Mouse (Mus musculus): Measurements from ENCODE around the gene Entr1. TPM values are rescaled to one million over a fixed set of nuclear protein-coding genes. Genes with fewer than 3 reads are reported as not detected.
A peak's percentile ranks its signal among the peaks of the same experiment; 100 is the strongest.

Gene Entr1
- total RNA-seq, 2 experiments from 2014 or later = 43.4 to 48.2 TPM

- intact Hi-C loops (cut with DNase I) = loop anchor here (1.0 to 5.0 kb wide), 3 partner anchors 27 to 52 kb away; partner anchors contain the start of gene Gpsm1
- DNase-seq = peak in 1 of 2 experiments; percentile 46
Observed at GRCm38 (mm10) chr2:26352291-26352910, 36.7 kb downstream of the Entr1 start.

GRCm38 (mm10) chr2:26351358-26352290 lies 37.5 kb downstream of the Entr1 start, which contains the start of gene Dnlz:
TSS of gene Dnlz (minus strand) at chr2:26352110.
- peak; percentile 94 to 97 for DNase-seq
- intact Hi-C loops (cut with DNase I) = loop anchor here (1.0 to 5.0 kb wide), 3 partner anchors 26 to 51 kb away; partner anchors contain the start of gene Gpsm1

GRCm38 (mm10) chr2:26348241-26348640 lies 40.9 kb downstream of the Entr1 start:
- intact Hi-C loops (cut with DNase I) = no loop called here
- no peak for DNase-seq

GRCm38 (mm10) chr2:26342609-26343490 lies 46.3 kb downstream of the Entr1 start:
- intact Hi-C loops (cut with DNase I) = no loop called here
- no peak for DNase-seq

- DNase-seq = peak; percentile 73 to 76
- intact Hi-C loops (cut with DNase I) = no loop called here
Observed at GRCm38 (mm10) chr2:26342044-26342443, 47.1 kb downstream of the Entr1 start.

- DNase-seq = peak in 1 of 2 experiments; percentile 55
Observed at GRCm38 (mm10) chr2:26341510-26341981, 47.6 kb downstream of the Entr1 start.

GRCm38 (mm10) chr2:26339204-26339551 lies 49.9 kb downstream of the Entr1 start:
- intact Hi-C loops (cut with DNase I) = no loop called here
- DNase-seq = peak; percentile 75 to 80

More at GRCm38 (mm10) chr2:26341510-26341981, 47.6 kb downstream of the Entr1 start:
- intact Hi-C loops (cut with DNase I) = no loop called here

- DNase-seq = no peak
- intact Hi-C loops (cut with DNase I) = no loop called here
Observed at GRCm38 (mm10) chr2:26338302-26339203, 50.6 kb downstream of the Entr1 start.

Other genes starting within 250 kb of the Entr1 start
- not detected for gene Lhx3, start 181.0 kb downstream of the Entr1 start, total RNA-seq (2021)
- gene Qsox2, start 151.8 kb downstream of the Entr1 start, total RNA-seq (2021) = 10 to 100 TPM; 19.0 to 19.7 TPM
- gene Ccdc187, start 94.8 kb downstream of the Entr1 start, total RNA-seq (2021) = under 1 TPM; 0.03 to 0.08 TPM
- 100 to 1,000 TPM; 208 to 243 TPM for gene Gpsm1, start 73.8 kb downstream of the Entr1 start, total RNA-seq (2021)
- 10 to 100 TPM; 21.1 to 21.4 TPM for gene Dnlz, start 37.2 kb downstream of the Entr1 start, total RNA-seq (2021)
- 1 to 10 TPM; 1.4 to 1.5 TPM for gene Card9, start 28.4 kb downstream of the Entr1 start, total RNA-seq (2021)
- 1 to 10 TPM; 8.5 to 9.3 TPM for gene Snapc4, start 8.7 kb downstream of the Entr1 start, total RNA-seq (2021)
- gene Pmpca, start within 50 bp of the Entr1 start, total RNA-seq (2021) = 100 to 1,000 TPM; 137 to 154 TPM
- gene Inpp5e, start 19.9 kb upstream of the Entr1 start, total RNA-seq (2021) = 10 to 100 TPM; 13.8 to 15.4 TPM
- 10 to 100 TPM; 36.9 to 39.1 TPM for gene Sec16a, start 55.9 kb upstream of the Entr1 start, total RNA-seq (2021)
- 10 to 100 TPM; 29.5 to 34.0 TPM for gene Notch1, start 127.3 kb upstream of the Entr1 start, total RNA-seq (2021)
- gene Egfl7, start 190.7 kb upstream of the Entr1 start, total RNA-seq (2021) = 100 to 1,000 TPM; 146 to 183 TPM
- not detected for gene Gm20532, start 197.3 kb upstream of the Entr1 start, total RNA-seq (2021)
- gene Agpat2, start 215.1 kb upstream of the Entr1 start, total RNA-seq (2021) = 10 to 100 TPM; 69.1 to 71.6 TPM
- gene Fam69b, start 239.1 kb upstream of the Entr1 start, total RNA-seq (2021) = 10 to 100 TPM; 26.4 to 28.3 TPM

Measured in heart, postnatal 36 days (tissue).